Mouse (Mus musculus) heart, postnatal 0 days (tissue): Measurements from ENCODE around the gene Tpp1.

Experiments used
- CTCF ChIP-seq: IDR thresholded peaks from 2 replicates; pipeline ENCODE4 v1.5.1; 2016; ENCODE audit warnings: antibody characterized with exemption, control low read depth, low read depth
- EP300 ChIP-seq: IDR thresholded peaks from 2 replicates; pipeline ENCODE4 v1.6.1; 2016; ENCODE audit warnings: antibody characterized with exemption, low read depth

GRCm38 (mm10) chr7:105784556-105784955 is 32.5 kb upstream of the Tpp1 start:
- TF ChIP-seq CTCF: no peak
- no peak for TF ChIP-seq EP300
